Mouse (Mus musculus) midbrain, embryonic 16.5 days (tissue): ENCODE measurements around the gene Hivep3. TPM values are rescaled to one million over a fixed set of nuclear protein-coding genes. Genes with fewer than 3 reads are reported as not detected.

Source experiments
- ATAC-seq: fragments of 200-750 bp; cut with Nextera tagmentation; 2 replicates; pipeline ENCODE4 v1.8.0; 2017; ENCODE audit warnings: moderate TSS enrichment
- H3K27ac ChIP-seq: fragments of 300-500 bp; sonication (generic); 2 replicates; pipeline ENCODE4 v1.5.1; 2014; ENCODE audit warnings: mild to moderate bottlenecking, low read length, mixed read lengths
- H3K27me3 ChIP-seq: fragments of 300-500 bp; sonication (generic); 2 replicates; pipeline ENCODE4 v1.6.1; 2014; ENCODE audit warnings: low read depth, low read length, mixed read lengths; ENCODE audit not compliant: control insufficient read depth, insufficient read depth
- H3K36me3 ChIP-seq: fragments of 300-500 bp; sonication (generic); 2 replicates; pipeline ENCODE4 v1.6.1; 2014; ENCODE audit warnings: mild to moderate bottlenecking, low read length, moderate library complexity, mixed read lengths; ENCODE audit not compliant: control insufficient read depth, insufficient read depth
- H3K4me1 ChIP-seq: fragments of 300-500 bp; sonication (generic); 2 replicates; pipeline ENCODE4 v1.6.1; 2014; ENCODE audit warnings: mild to moderate bottlenecking, low read length, mixed read lengths; ENCODE audit not compliant: control insufficient read depth, insufficient read depth
- H3K4me2 ChIP-seq: fragments of 300-500 bp; sonication (generic); 2 replicates; pipeline ENCODE4 v1.6.1; 2014; ENCODE audit warnings: mild to moderate bottlenecking, low read length, mixed read lengths
- H3K4me3 ChIP-seq: fragments of 300-500 bp; sonication (generic); 2 replicates; pipeline ENCODE4 v1.5.1; 2014; ENCODE audit warnings: low read depth, mild to moderate bottlenecking, low read length, moderate library complexity, mixed read lengths
- H3K9ac ChIP-seq: fragments of 300-500 bp; sonication (generic); 2 replicates; pipeline ENCODE4 v1.6.1; 2014; ENCODE audit warnings: low read depth, low read length, mixed read lengths
- H3K9me3 ChIP-seq: fragments of 300-500 bp; sonication (generic); replicated peaks from 2 replicates; pipeline ENCODE4 v1.6.1; 2014; ENCODE audit warnings: mild to moderate bottlenecking, low read length, mixed read lengths; ENCODE audit not compliant: control insufficient read depth, poor library complexity, severe bottlenecking
- WGBS: fragments of 180-500 bp; shearing (Covaris S2); extraction: QIAGEN DNeasy Blood & Tissue Kit; methylation state at CpG from one replicate; pipeline ENCODE4 v1.1.7; 2014; 5-methylcytosine and 5-hydroxymethylcytosine counted together
- polyA plus RNA-seq: library from polyadenylated mRNA; unstranded; fragments of >200 nt; fragmentation: Nextera tagmentation; extraction: Ambion mirVana; gene quantifications from 2 replicates; pipeline ENCODE4 v1.2.1, GENCODE M21; 2015

Hivep3 gene
- 16.0 and 20.2 TPM in 2 replicates for polyA plus RNA-seq

DNA sequence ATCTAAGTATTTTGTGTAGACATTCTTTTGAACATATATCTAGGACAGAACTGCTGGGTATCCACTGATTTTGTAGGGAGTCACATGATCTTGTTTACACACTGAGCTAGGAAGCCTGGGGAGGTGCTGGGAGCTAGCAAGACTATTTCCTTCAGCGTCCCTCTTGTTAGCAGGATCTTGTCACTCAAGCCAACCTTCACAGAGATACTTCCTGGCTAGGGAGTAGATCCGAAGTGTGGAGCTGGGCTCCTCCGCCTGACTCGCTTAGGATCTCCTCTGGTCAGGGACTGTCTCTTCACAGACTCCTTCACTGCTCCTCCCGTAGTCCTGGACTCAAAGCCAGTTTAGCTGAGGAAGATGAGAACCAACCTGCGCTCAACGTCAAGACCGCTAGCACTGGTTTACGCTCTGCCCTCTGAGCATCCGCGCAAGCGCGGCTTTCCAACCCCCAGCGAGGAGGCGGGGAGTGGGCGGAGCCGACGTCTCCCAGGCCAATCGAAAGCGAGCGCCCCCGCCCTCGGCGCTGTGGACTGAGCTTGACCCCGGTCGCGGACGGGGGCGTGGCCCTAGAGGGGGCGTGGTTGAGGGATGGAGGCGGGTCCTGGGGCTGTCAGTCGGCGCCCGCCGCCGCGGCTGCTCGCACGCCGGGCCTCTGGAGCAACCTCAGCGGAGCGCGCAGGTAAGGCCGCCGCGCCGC lies at the start of gene Hivep3:
Gene Hivep3, plus strand, starts transcription at position 601 of the 697 bp plus-strand sequence.
- peak within 1 kb of the TSS; percentile 76 for H3K4me3 ChIP-seq
- peak within 1 kb of the TSS; percentile 73 for H3K9ac ChIP-seq
- H3K36me3 ChIP-seq, result no peaks in the 10 kb centered on the region
- H3K4me1 ChIP-seq, result peaks cover 10% of the 10 kb centered on the region; the same call in 1 of the 2 replicates
- peak; percentile 98 for ATAC-seq
- peaks cover 3% of the 10 kb centered on the region for H3K27me3 ChIP-seq
- no peaks in the 10 kb centered on the region for H3K9me3 ChIP-seq
- WGBS, result under 1% methylated on average over 39 of the region's 47 CpGs
- peak within 1 kb of the TSS; percentile 80 for H3K27ac ChIP-seq
- peak within 1 kb of the TSS; percentile 77 for H3K4me2 ChIP-seq

DNA sequence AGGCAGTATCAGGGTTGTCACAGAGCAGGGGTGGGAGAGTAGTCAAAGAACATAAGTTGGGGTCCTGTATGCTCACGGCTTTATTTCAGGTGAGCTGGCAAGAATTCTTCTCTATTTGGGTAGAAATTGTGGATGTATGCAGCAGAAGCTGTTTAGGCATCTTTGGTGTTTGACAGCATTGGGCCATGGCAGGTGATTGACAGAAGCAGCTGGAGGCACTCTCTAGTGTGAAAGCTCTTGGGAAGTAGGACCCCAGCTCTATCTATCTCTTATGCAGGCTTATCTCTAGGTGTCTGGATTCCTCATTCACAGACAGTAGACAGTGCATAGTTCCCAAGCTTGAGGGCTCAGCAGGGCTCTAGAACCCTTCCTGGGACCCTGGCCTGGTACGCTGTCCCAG lies 47.8 kb upstream of the Hivep3 start:
- no peaks in the 10 kb centered on the region for H3K36me3 ChIP-seq
- no peak overlapping the region for H3K27ac ChIP-seq
- no peak overlapping the region for H3K9ac ChIP-seq
- H3K9me3 ChIP-seq, result no peaks in the 10 kb centered on the region; the same call in 1 of the 2 replicates
- H3K4me3 ChIP-seq, result no peak overlapping the region
- no peak for ATAC-seq
- no peaks in the 10 kb centered on the region for H3K27me3 ChIP-seq
- 97% methylated on average over 2 of the region's 2 CpGs for WGBS
- H3K4me2 ChIP-seq, result no peak overlapping the region
- H3K4me1 ChIP-seq, result peaks cover 4% of the 10 kb centered on the region; the same call in 1 of the 2 replicates

DNA sequence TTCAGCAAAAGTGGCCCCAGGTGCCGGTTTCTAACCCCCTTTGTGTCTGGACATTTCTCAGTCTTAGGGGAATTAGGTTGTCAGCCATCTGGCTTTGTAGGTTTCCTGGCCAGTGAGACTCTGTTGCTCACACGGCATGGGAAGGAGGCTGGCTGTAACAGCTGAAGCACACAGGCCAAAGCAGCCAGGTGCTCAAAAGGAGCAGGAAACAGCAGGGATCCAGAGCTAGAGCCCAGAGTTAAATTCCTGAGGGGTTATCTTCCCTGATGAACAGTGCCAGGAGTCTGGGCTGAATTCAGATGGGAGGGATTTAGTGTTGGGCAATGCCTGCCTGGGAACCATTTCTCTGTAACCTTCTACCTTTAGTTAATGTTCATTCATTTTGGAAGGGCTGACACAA lies 35.2 kb upstream of the Hivep3 start:
- Histone ChIP-seq H3K9me3 (no peaks in the 10 kb centered on the region), H3K36me3 (no peaks in the 10 kb centered on the region), H3K27ac (no peak overlapping the region), H3K27me3 (no peaks in the 10 kb centered on the region), H3K4me1 (no peaks in the 10 kb centered on the region), H3K9ac (no peak overlapping the region), H3K4me2 (no peak overlapping the region), H3K4me3 (no peak overlapping the region)
- ATAC-seq, result no peak
- WGBS, result 50% methylated on average over 2 of the region's 2 CpGs

GRCm38 (mm10) chr4:119701269-119701954 lies 32.2 kb upstream of the Hivep3 start:
- ATAC-seq, result no peak
- Histone ChIP-seq H3K4me2 (no peak overlapping the region), H3K9ac (no peak overlapping the region), H3K9me3 (no peaks in the 10 kb centered on the region), H3K4me1 (no peaks in the 10 kb centered on the region), H3K4me3 (no peak overlapping the region), H3K27ac (no peak overlapping the region), H3K36me3 (no peaks in the 10 kb centered on the region), H3K27me3 (no peaks in the 10 kb centered on the region)
- WGBS, result 89% methylated on average over 11 of the region's 11 CpGs

GRCm38 (mm10) chr4:119703965-119704364 lies 29.6 kb upstream of the Hivep3 start:
- no peaks in the 10 kb centered on the region for H3K27me3 ChIP-seq

DNA sequence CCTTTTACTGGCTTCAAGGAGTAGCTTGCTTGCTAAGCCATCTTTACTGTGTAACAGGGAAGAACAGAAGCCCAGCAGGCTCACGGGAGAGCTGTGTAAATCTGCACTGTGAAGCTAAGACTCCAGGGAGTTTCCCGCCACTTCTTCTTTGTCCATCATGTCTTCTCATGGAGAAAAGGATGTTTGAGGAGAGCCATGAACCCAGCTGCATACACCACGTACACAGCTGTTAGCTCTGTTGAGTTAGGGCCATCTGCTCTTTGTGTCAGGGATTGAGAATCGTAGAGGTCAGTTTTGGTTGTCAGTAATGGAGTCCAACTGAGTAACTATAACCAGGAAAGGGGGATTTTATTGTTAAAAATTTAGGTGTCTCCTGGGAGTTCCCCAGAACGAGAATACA lies 26.3 kb upstream of the Hivep3 start:
- Histone ChIP-seq H3K4me2 (no peak overlapping the region), H3K27me3 (no peaks in the 10 kb centered on the region), H3K27ac (no peak overlapping the region), H3K36me3 (no peaks in the 10 kb centered on the region), H3K9me3 (no peaks in the 10 kb centered on the region), H3K9ac (no peak overlapping the region), H3K4me1 (peaks cover 5% of the 10 kb centered on the region), H3K4me3 (no peak overlapping the region)
- ATAC-seq, result no peak
- 45% methylated on average over 5 of the region's 5 CpGs for WGBS

More at GRCm38 (mm10) chr4:119703965-119704364, 29.6 kb upstream of the Hivep3 start:
- H3K4me2 ChIP-seq, result no peak overlapping the region
- H3K4me1 ChIP-seq, result no peaks in the 10 kb centered on the region
- no peak overlapping the region for H3K27ac ChIP-seq
- ATAC-seq, result no peak
- H3K36me3 ChIP-seq, result no peaks in the 10 kb centered on the region
- H3K9me3 ChIP-seq, result no peaks in the 10 kb centered on the region
- WGBS, result 81% methylated on average over 8 of the region's 8 CpGs
- no peak overlapping the region for H3K4me3 ChIP-seq
- no peak overlapping the region for H3K9ac ChIP-seq

DNA sequence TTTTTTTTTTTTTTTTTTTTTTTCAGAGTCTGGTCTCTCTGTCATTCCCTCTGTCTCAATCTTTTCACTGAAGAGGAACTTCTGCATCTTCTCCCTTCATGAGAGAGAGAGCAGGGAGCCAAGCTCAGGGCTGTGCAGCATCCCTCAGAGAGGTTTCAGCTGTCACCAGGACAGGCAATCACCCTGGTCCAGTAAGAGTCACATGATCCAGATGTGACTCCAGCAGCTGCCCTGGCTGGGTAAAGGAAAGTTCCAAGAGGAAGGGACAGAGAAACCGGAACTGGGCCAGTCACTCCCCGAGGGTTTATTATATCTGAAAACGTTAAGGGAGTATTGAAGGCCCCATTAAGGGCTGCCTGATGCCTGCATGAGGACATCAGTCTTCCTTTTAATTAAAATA lies 25.8 kb upstream of the Hivep3 start:
- H3K9ac ChIP-seq, result no peak overlapping the region
- no peak for ATAC-seq
- WGBS, result 18% methylated on average over 3 of the region's 3 CpGs

DNA sequence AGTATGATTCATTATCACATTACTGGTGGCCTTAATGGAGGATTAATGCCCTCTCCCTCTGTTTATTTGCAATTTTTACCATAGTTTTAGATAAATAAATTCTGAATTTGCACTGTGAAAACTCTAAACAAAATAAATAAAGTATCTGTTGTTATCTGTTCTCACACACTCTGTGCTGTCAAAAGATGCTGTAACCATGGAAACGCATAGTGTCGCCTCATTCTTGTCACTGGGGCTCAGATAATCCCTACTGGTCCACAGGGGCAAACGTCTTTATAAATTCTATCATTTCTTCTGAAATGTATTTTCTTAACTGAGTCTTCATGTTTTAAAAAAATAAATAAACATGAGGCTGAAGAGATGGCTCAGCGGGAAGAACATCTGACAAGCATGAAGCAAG lies 23.4 kb upstream of the Hivep3 start:
- Histone ChIP-seq H3K4me1 (peaks cover 5% of the 10 kb centered on the region), H3K4me2 (no peak overlapping the region), H3K27me3 (no peaks in the 10 kb centered on the region), H3K9ac (no peak overlapping the region), H3K4me3 (no peak overlapping the region), H3K36me3 (no peaks in the 10 kb centered on the region), H3K27ac (no peak overlapping the region), H3K9me3 (no peaks in the 10 kb centered on the region)
- ATAC-seq, result 0 out of 2 replicates have a peak, but pooled peaks have one; percentile 68
- WGBS, result 38% methylated on average over 4 of the region's 4 CpGs

More for the DNA sequence above, 25.8 kb upstream of the Hivep3 start:
- Histone ChIP-seq H3K27me3 (no peaks in the 10 kb centered on the region), H3K36me3 (no peaks in the 10 kb centered on the region), H3K27ac (no peak overlapping the region), H3K4me3 (no peak overlapping the region), H3K4me2 (no peak overlapping the region), H3K4me1 (peaks cover 5% of the 10 kb centered on the region), H3K9me3 (no peaks in the 10 kb centered on the region)

GRCm38 (mm10) chr4:119717443-119717842 lies 16.1 kb upstream of the Hivep3 start:
- no peak overlapping the region for H3K4me3 ChIP-seq
- no peaks in the 10 kb centered on the region for H3K9me3 ChIP-seq
- H3K9ac ChIP-seq, result no peak overlapping the region
- no peaks in the 10 kb centered on the region for H3K36me3 ChIP-seq
- H3K4me1 ChIP-seq, result no peaks in the 10 kb centered on the region
- H3K4me2 ChIP-seq, result no peak overlapping the region
- no peak for ATAC-seq
- no peak overlapping the region for H3K27ac ChIP-seq
- no peaks in the 10 kb centered on the region for H3K27me3 ChIP-seq
- WGBS, result 74% methylated on average over 11 of the region's 11 CpGs
